Mouse (Mus musculus) brain, embryonic 14.5 days (tissue): ENCODE measurements around the gene Clcn6.

Experiments used
- CTCF ChIP-seq: fragments of 200-500 bp; IDR thresholded peaks from 2 replicates; pipeline ENCODE4 v1.5.1; 2012; ENCODE audit warnings: inconsistent platforms, mild to moderate bottlenecking, moderate library complexity, borderline replicate concordance; ENCODE audit not compliant: insufficient read depth, insufficient read length; ENCODE audit errors: extremely low read depth
- POLR2A ChIP-seq: fragments of 200-500 bp; IDR thresholded peaks from 2 replicates; pipeline ENCODE4 v1.6.1; 2012; ENCODE audit warnings: mild to moderate bottlenecking, inconsistent platforms, borderline replicate concordance; ENCODE audit not compliant: poor library complexity, insufficient read depth, insufficient read length, severe bottlenecking; ENCODE audit errors: extremely low read depth

DNA sequence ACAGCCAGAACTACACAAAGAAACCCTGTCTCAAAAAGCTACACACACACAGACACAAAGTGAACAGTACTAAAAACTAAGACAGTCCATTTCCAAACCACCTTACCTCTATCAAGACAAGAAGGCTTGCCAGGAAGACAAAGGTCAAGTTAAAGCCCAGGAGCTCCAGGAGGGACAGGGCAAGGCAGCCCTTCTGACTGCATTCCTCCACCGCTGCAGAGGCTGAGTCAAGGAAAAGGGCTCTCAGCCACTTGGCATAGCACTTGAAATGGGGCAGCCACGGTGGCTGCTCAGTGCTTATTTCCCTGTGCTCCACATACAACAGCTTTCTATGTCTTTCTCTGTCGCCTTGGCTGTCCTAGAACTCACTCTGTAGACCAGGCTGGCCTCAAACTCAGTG is 14.6 kb downstream of the Clcn6 start:
- no peak for TF ChIP-seq POLR2A
- TF ChIP-seq CTCF = no peak
